ENCODE assay signal across 14 mouse cellular contexts in genomic region chr14:50956724-50957123, GRCm38 (mm10). TPM values are rescaled to one million over a fixed set of nuclear protein-coding genes. Genes with fewer than 3 reads are reported as not detected.
A peak's percentile ranks its signal among the peaks of the same experiment; 100 is the strongest.
DNase-seq lines count a peak whose midpoint lies in the region; ATAC-seq and TF ChIP-seq lines count a peak whose summit lies in the region.
"Not testable (repeated sequence)": the region's sequence is repeated elsewhere in the genome, so short reads cannot be mapped to it uniquely, and the experiment has no call there.
"Had no signal": no experiment of that assay in that cellular context is flagged by ENCODE, and none has a peak within 500 bp of the region (broad histone marks: within the 10 kb centered on the region; RNA-seq: fewer than 3 reads in every experiment).

No protein-coding gene starts in this region.

- ATAC-seq in heart, postnatal 0 days (ENCODE audit: insufficient read depth, low read depth); kidney, postnatal 0 days (replicated peaks; ENCODE audit: low FRiP score, low read depth); liver, embryonic 14.5 days (ENCODE audit: insufficient read depth); neural tube, embryonic 15.5 days (ENCODE audit: low FRiP score): not testable (repeated sequence)

- not testable (repeated sequence) for TF ChIP-seq CTCF in E14TG2a.4 (conservative IDR thresholded peaks at IDR 0.05; ENCODE audit: low read length); bone marrow, adult 2 months (IDR thresholded peaks at IDR 0.05; ENCODE audit: control insufficient read depth, insufficient read depth, low read length); gastrocnemius, adult 2 months (IDR thresholded peaks at IDR 0.05); heart, postnatal 0 days (IDR thresholded peaks at IDR 0.05; ENCODE audit: low read depth); kidney, postnatal 0 days (IDR thresholded peaks at IDR 0.05; ENCODE audit: low read depth); liver, embryonic 14.5 days (IDR thresholded peaks at IDR 0.05; ENCODE audit: low read depth)

- peaks cover 12% of the 10 kb centered on the region for H3K9me3 ChIP-seq in E14TG2a.4 (ENCODE audit: low read length)
- H3K9me3 ChIP-seq in heart, postnatal 0 days (replicated peaks; ENCODE audit: control insufficient read depth, low read length); kidney, postnatal 0 days (replicated peaks; ENCODE audit: low read length); liver, embryonic 14.5 days (ENCODE audit: control insufficient read depth, low read length); megakaryocyte, embryonic 14.5 days; neural tube, embryonic 15.5 days (replicated peaks): not testable (repeated sequence)

- H3K4me2 ChIP-seq in heart, postnatal 0 days (ENCODE audit: low read depth, low read length) = peak overlapping the region; percentile 43; the same call in 1 of the 2 replicates
- peak overlapping the region; percentile 36; the same call in 1 of the 2 replicates for H3K4me2 ChIP-seq in kidney, postnatal 0 days (ENCODE audit: low read length)
- peak overlapping the region; percentile 75 for H3K4me2 ChIP-seq in liver, embryonic 14.5 days (ENCODE audit: low read depth)
- peak overlapping the region; percentile 42; the same call in 1 of the 2 replicates for H3K4me2 ChIP-seq in neural tube, embryonic 15.5 days

- not testable (repeated sequence) for TF ChIP-seq EP300 in heart, postnatal 0 days (IDR thresholded peaks at IDR 0.05; ENCODE audit: low read depth); liver, embryonic 14.5 days (IDR thresholded peaks at IDR 0.05; ENCODE audit: low read depth)

- not testable (repeated sequence) for H3K4me1 ChIP-seq in E14TG2a.4 (replicated peaks; ENCODE audit: low read depth, low read length); bone marrow, adult 2 months (ENCODE audit: control insufficient read depth, insufficient read depth, low read length); heart, postnatal 0 days (ENCODE audit: control insufficient read depth, insufficient read depth); kidney, postnatal 0 days (replicated peaks; ENCODE audit: insufficient read depth, low read length); megakaryocyte, embryonic 14.5 days; neural tube, embryonic 15.5 days
- H3K4me1 ChIP-seq in liver, embryonic 14.5 days (replicated peaks; ENCODE audit: control insufficient read depth in 2 of 2, insufficient read depth in 2 of 2, low read length in 1 of 2) = peaks cover 10 to 26% of the 10 kb centered on the region in 2 experiments; a peak in 3 of 4 replicates

- TF ChIP-seq POLR2A in bone marrow, adult 2 months (IDR thresholded peaks at IDR 0.05; ENCODE audit: borderline replicate concordance, control insufficient read depth, low read depth, low read length) = not testable (repeated sequence)

- 53% methylated on average over 6 of the region's 6 CpGs for WGBS in bone marrow, adult 2 months
- WGBS in heart, postnatal 0 days = 79% methylated on average over 6 of the region's 6 CpGs
- WGBS in kidney, postnatal 0 days = 84% methylated on average over 6 of the region's 6 CpGs
- 79% methylated on average over 6 of the region's 6 CpGs for WGBS in liver, embryonic 14.5 days (ENCODE audit: insufficient replicate concordance)
- 80% methylated on average over 6 of the region's 6 CpGs for whole genome bisulfite sequencing in neural tube, embryonic 15.5 days

- H3K27me3 ChIP-seq in E14TG2a.4 (ENCODE audit: insufficient read depth, low read length); heart, postnatal 0 days (ENCODE audit: control insufficient read depth, insufficient read depth, low read length); kidney, postnatal 0 days (ENCODE audit: insufficient read depth, low read length); liver, embryonic 14.5 days (ENCODE audit: control insufficient read depth, insufficient read depth, low read length); megakaryocyte, embryonic 14.5 days (replicated peaks); neural tube, embryonic 15.5 days (replicated peaks): not testable (repeated sequence)

- not testable (repeated sequence) for H3K9ac ChIP-seq in heart, postnatal 0 days (replicated peaks; ENCODE audit: low read depth, low read length); kidney, postnatal 0 days (ENCODE audit: low read depth, low read length); neural tube, embryonic 15.5 days (replicated peaks)
- H3K9ac ChIP-seq in liver, embryonic 14.5 days (replicated peaks) = peak overlapping the region; percentile 70

- not testable (repeated sequence) for H3K36me3 ChIP-seq in E14TG2a.4 (ENCODE audit: insufficient read depth, low read length); heart, postnatal 0 days (replicated peaks; ENCODE audit: control insufficient read depth, insufficient read depth, low read length); kidney, postnatal 0 days (ENCODE audit: insufficient read depth, low read length); liver, embryonic 14.5 days (replicated peaks; ENCODE audit: control insufficient read depth, insufficient read depth, low read depth); megakaryocyte, embryonic 14.5 days (replicated peaks; ENCODE audit: low read length); neural tube, embryonic 15.5 days

- DNase-seq in gastrocnemius, adult 2 months; heart, postnatal 0 days (ENCODE audit: low spot score); kidney, postnatal 0 days (ENCODE audit: low spot score); liver, embryonic 14.5 days (ENCODE audit: low read depth in 3 of 3, low spot score in 3 of 3): not testable (repeated sequence)

- H3K4me3 ChIP-seq in E14TG2a.4 (replicated peaks; ENCODE audit: low read length) = peak overlapping the region; percentile 52; the same call in 1 of the 2 replicates
- H3K4me3 ChIP-seq in bone marrow, adult 2 months (replicated peaks; ENCODE audit: control insufficient read depth, low read depth, low read length) = peak overlapping the region; percentile 65
- peak overlapping the region; percentile 66 for H3K4me3 ChIP-seq in gastrocnemius, adult 2 months
- not testable (repeated sequence) for H3K4me3 ChIP-seq in heart, postnatal 0 days (ENCODE audit: low read depth, low read length); kidney, postnatal 0 days (replicated peaks; ENCODE audit: low read depth, low read length); neural tube, embryonic 15.5 days (replicated peaks)
- peak overlapping the region; percentile 46 to 54 for H3K4me3 ChIP-seq in liver, embryonic 14.5 days (ENCODE audit: insufficient read depth in 1 of 2, low read depth in 2 of 2, low read length in 2 of 2)
- H3K4me3 ChIP-seq in megakaryocyte, embryonic 14.5 days (replicated peaks) = peak overlapping the region; percentile 87

- peak overlapping the region; percentile 77; the same call in 1 of the 2 replicates for H3K27ac ChIP-seq in bone marrow, adult 2 months (ENCODE audit: control insufficient read depth, insufficient read depth, low read depth, low read length, poor library complexity)
- peak overlapping the region; percentile 73 for H3K27ac ChIP-seq in gastrocnemius, adult 2 months
- not testable (repeated sequence) for H3K27ac ChIP-seq in heart, postnatal 0 days (ENCODE audit: low read depth); kidney, postnatal 0 days; neural tube, embryonic 15.5 days (replicated peaks)
- H3K27ac ChIP-seq in liver, embryonic 14.5 days = peak overlapping the region; percentile 77

- intact Hi-C loops in gastrocnemius, adult 2 months (cut with DNase I) = not testable (repeated sequence)

RNA-seq across cellular contexts. Expression of gene Pnp2, which starts 0.9 kb away (rescaled TPM):
- polyA plus RNA-seq in bone marrow, adult 2 months (2011; ENCODE audit: insufficient read depth, insufficient read length, low replicate concordance, missing spikeins) = 70.8 and 109 TPM in 2 replicates
- total RNA-seq in gastrocnemius, adult 2 months (2021) = under 1 TPM in 1 of 2 experiments, not detected in 1; 0.47 TPM
- 0.46 TPM in 1 of 2 replicates, not detected in the other for total RNA-seq in heart, postnatal 0 days (2014; rRNA removed; ENCODE audit: low replicate concordance)
- polyA plus RNA-seq in heart, postnatal 0 days (2015; fragmentation: Nextera tagmentation; extraction: Ambion mirVana) = 0.27 TPM in 2 replicates
- polyA plus RNA-seq in kidney, postnatal 0 days (2015; fragmentation: Nextera tagmentation; extraction: Ambion mirVana) = 0.79 and 1.1 TPM in 2 replicates
- 6.5 and 9.8 TPM in 2 replicates for polyA plus RNA-seq in liver, embryonic 14.5 days (2012; rRNA removed)
- polyA plus RNA-seq in liver, embryonic 14.5 days (2014; fragmentation: Nextera tagmentation; extraction: Ambion mirVana) = 12.0 and 13.7 TPM in 2 replicates
- not detected in 2 replicates for polyA plus RNA-seq in megakaryocyte, embryonic 14.5 days (2012; ENCODE audit: insufficient read depth, low replicate concordance)
- polyA plus RNA-seq in neural tube, embryonic 15.5 days (2015; fragmentation: Nextera tagmentation; extraction: Ambion mirVana) = 0.55 and 0.73 TPM in 2 replicates

RNA-seq across cellular contexts. Expression of gene Gm49342, which starts 12.4 kb away (rescaled TPM):
- polyA plus RNA-seq in bone marrow, adult 2 months (2011; ENCODE audit: insufficient read depth, insufficient read length, low replicate concordance, missing spikeins) = 21.3 TPM in 1 of 2 replicates, not detected in the other
- total RNA-seq in gastrocnemius, adult 2 months (2021) = 1 to 10 TPM; 2.9 to 7.8 TPM
- total RNA-seq in heart, postnatal 0 days (2014; rRNA removed; ENCODE audit: low replicate concordance) = 17.5 TPM in 1 of 2 replicates, not detected in the other
- polyA plus RNA-seq in heart, postnatal 0 days (2015; fragmentation: Nextera tagmentation; extraction: Ambion mirVana) = not detected in 2 replicates
- not detected in 2 replicates for polyA plus RNA-seq in kidney, postnatal 0 days (2015; fragmentation: Nextera tagmentation; extraction: Ambion mirVana)
- polyA plus RNA-seq in liver, embryonic 14.5 days (2012; rRNA removed) = 41.4 and 65.9 TPM in 2 replicates
- polyA plus RNA-seq in liver, embryonic 14.5 days (2014; fragmentation: Nextera tagmentation; extraction: Ambion mirVana) = not detected in 2 replicates
- polyA plus RNA-seq in megakaryocyte, embryonic 14.5 days (2012; ENCODE audit: insufficient read depth, low replicate concordance) = 1.00 TPM in 1 of 2 replicates, not detected in the other
- polyA plus RNA-seq in neural tube, embryonic 15.5 days (2015; fragmentation: Nextera tagmentation; extraction: Ambion mirVana) = not detected in 2 replicates
- polyA plus RNA-seq: embryonic facial prominence, embryonic 13.5 days; heart, embryonic 16.5 days; hindbrain, embryonic 11.5 days; limb, embryonic 10.5 days; midbrain, embryonic 12.5 days; stomach, embryonic 15.5 days had no signal

RNA-seq across cellular contexts. Expression of gene Pnp, which starts 25.8 kb away (rescaled TPM):
- 112 and 145 TPM in 2 replicates for polyA plus RNA-seq in bone marrow, adult 2 months (2011; ENCODE audit: insufficient read depth, insufficient read length, low replicate concordance, missing spikeins)
- 1 to 10 TPM; 3.6 to 5.9 TPM for total RNA-seq in gastrocnemius, adult 2 months (2021)
- 15.7 and 22.3 TPM in 2 replicates for total RNA-seq in heart, postnatal 0 days (2014; rRNA removed; ENCODE audit: low replicate concordance)
- 20.5 and 22.2 TPM in 2 replicates for polyA plus RNA-seq in heart, postnatal 0 days (2015; fragmentation: Nextera tagmentation; extraction: Ambion mirVana)
- 78.5 and 81.0 TPM in 2 replicates for polyA plus RNA-seq in kidney, postnatal 0 days (2015; fragmentation: Nextera tagmentation; extraction: Ambion mirVana)
- polyA plus RNA-seq in liver, embryonic 14.5 days (2012; rRNA removed) = 65.8 and 81.4 TPM in 2 replicates
- 87.0 and 91.4 TPM in 2 replicates for polyA plus RNA-seq in liver, embryonic 14.5 days (2014; fragmentation: Nextera tagmentation; extraction: Ambion mirVana)
- polyA plus RNA-seq in megakaryocyte, embryonic 14.5 days (2012; ENCODE audit: insufficient read depth, low replicate concordance) = 1.4 TPM in 1 of 2 replicates, not detected in the other
- polyA plus RNA-seq in neural tube, embryonic 15.5 days (2015; fragmentation: Nextera tagmentation; extraction: Ambion mirVana) = 20.5 and 36.3 TPM in 2 replicates

RNA-seq across cellular contexts. Expression of gene Pip4p1, which starts 26.1 kb away (rescaled TPM):
- 33.3 and 67.6 TPM in 2 replicates for polyA plus RNA-seq in bone marrow, adult 2 months (2011; ENCODE audit: insufficient read depth, insufficient read length, low replicate concordance, missing spikeins)
- total RNA-seq in gastrocnemius, adult 2 months (2021) = 10 to 100 TPM; 16.2 to 16.6 TPM
- total RNA-seq in heart, postnatal 0 days (2014; rRNA removed; ENCODE audit: low replicate concordance) = 16.6 and 39.0 TPM in 2 replicates
- 20.4 and 24.8 TPM in 2 replicates for polyA plus RNA-seq in heart, postnatal 0 days (2015; fragmentation: Nextera tagmentation; extraction: Ambion mirVana)
- polyA plus RNA-seq in kidney, postnatal 0 days (2015; fragmentation: Nextera tagmentation; extraction: Ambion mirVana) = 49.5 and 52.6 TPM in 2 replicates
- polyA plus RNA-seq in liver, embryonic 14.5 days (2012; rRNA removed) = 16.7 and 24.7 TPM in 2 replicates
- polyA plus RNA-seq in liver, embryonic 14.5 days (2014; fragmentation: Nextera tagmentation; extraction: Ambion mirVana) = 16.9 and 18.7 TPM in 2 replicates
- polyA plus RNA-seq in megakaryocyte, embryonic 14.5 days (2012; ENCODE audit: insufficient read depth, low replicate concordance) = 82.0 and 93.0 TPM in 2 replicates
- polyA plus RNA-seq in neural tube, embryonic 15.5 days (2015; fragmentation: Nextera tagmentation; extraction: Ambion mirVana) = 98.6 and 99.7 TPM in 2 replicates

RNA-seq across cellular contexts. Expression of gene Apex1, which starts 32.0 kb away (rescaled TPM):
- polyA plus RNA-seq in bone marrow, adult 2 months (2011; ENCODE audit: insufficient read depth, insufficient read length, low replicate concordance, missing spikeins) = 18.1 and 41.6 TPM in 2 replicates
- 10 to 100 TPM; 28.0 to 28.1 TPM for total RNA-seq in gastrocnemius, adult 2 months (2021)
- total RNA-seq in heart, postnatal 0 days (2014; rRNA removed; ENCODE audit: low replicate concordance) = 44.3 and 52.7 TPM in 2 replicates
- 70.3 and 77.2 TPM in 2 replicates for polyA plus RNA-seq in heart, postnatal 0 days (2015; fragmentation: Nextera tagmentation; extraction: Ambion mirVana)
- polyA plus RNA-seq in kidney, postnatal 0 days (2015; fragmentation: Nextera tagmentation; extraction: Ambion mirVana) = 211 and 212 TPM in 2 replicates
- polyA plus RNA-seq in liver, embryonic 14.5 days (2012; rRNA removed) = 34.5 and 51.3 TPM in 2 replicates
- 85.7 and 90.8 TPM in 2 replicates for polyA plus RNA-seq in liver, embryonic 14.5 days (2014; fragmentation: Nextera tagmentation; extraction: Ambion mirVana)
- 13.9 and 87.6 TPM in 2 replicates for polyA plus RNA-seq in megakaryocyte, embryonic 14.5 days (2012; ENCODE audit: insufficient read depth, low replicate concordance)
- 157 and 177 TPM in 2 replicates for polyA plus RNA-seq in neural tube, embryonic 15.5 days (2015; fragmentation: Nextera tagmentation; extraction: Ambion mirVana)
